Mouse (Mus musculus) heart, embryonic 11.5 days (tissue): ENCODE results near the gene Serpina6. TPM values are rescaled to one million over a fixed set of nuclear protein-coding genes. Genes with fewer than 3 reads are reported as not detected.

ENCODE experiments used
- ATAC-seq: fragments of 200-750 bp; cut with Nextera tagmentation; replicated peaks from 2 replicates; pipeline ENCODE4 v1.8.0; 2017; ENCODE audit warnings: moderate library complexity; ENCODE audit not compliant: insufficient number of reproducible peaks, low FRiP score, low TSS enrichment
- H3K27ac ChIP-seq: fragments of 300-500 bp; sonication (generic); 2 replicates; pipeline ENCODE4 v1.5.1; 2014; ENCODE audit warnings: mild to moderate bottlenecking, low read depth, low read length
- H3K27me3 ChIP-seq: fragments of 300-500 bp; sonication (generic); 2 replicates; pipeline ENCODE4 v1.6.1; 2014; ENCODE audit warnings: mild to moderate bottlenecking, low read length, mixed read lengths; ENCODE audit not compliant: control insufficient read depth, insufficient read depth
- H3K36me3 ChIP-seq: fragments of 300-500 bp; sonication (generic); 2 replicates; pipeline ENCODE4 v1.6.1; 2014; ENCODE audit warnings: mild to moderate bottlenecking, low read length, moderate library complexity, mixed read lengths; ENCODE audit not compliant: control insufficient read depth, insufficient read depth
- H3K4me1 ChIP-seq: fragments of 300-500 bp; sonication (generic); 2 replicates; pipeline ENCODE4 v1.6.1; 2014; ENCODE audit warnings: low read length; ENCODE audit not compliant: control insufficient read depth, insufficient read depth
- H3K4me2 ChIP-seq: fragments of 300-500 bp; sonication (generic); 2 replicates; pipeline ENCODE4 v1.6.1; 2014; ENCODE audit warnings: mild to moderate bottlenecking, moderate library complexity
- H3K4me3 ChIP-seq: fragments of 300-500 bp; sonication (generic); 2 replicates; pipeline ENCODE4 v1.5.1; 2014; ENCODE audit warnings: low read depth, low read length
- H3K9ac ChIP-seq: fragments of 300-500 bp; sonication (generic); 2 replicates; pipeline ENCODE4 v1.6.1; 2014; ENCODE audit warnings: mild to moderate bottlenecking, low read depth, low read length, moderate library complexity
- H3K9me3 ChIP-seq: fragments of 300-500 bp; sonication (generic); replicated peaks from 2 replicates; pipeline ENCODE4 v1.6.1; 2016; ENCODE audit warnings: low read length; ENCODE audit not compliant: control insufficient read depth
- WGBS: fragments of 180-500 bp; shearing (Covaris S2); extraction: QIAGEN DNeasy Blood & Tissue Kit; methylation state at CpG from one replicate; pipeline ENCODE4 v1.1.7; 2014; ENCODE audit not compliant: insufficient replicate concordance; 5-methylcytosine and 5-hydroxymethylcytosine counted together
- polyA plus RNA-seq: library from polyadenylated mRNA; unstranded; fragments of >200 nt; fragmentation: Nextera tagmentation; extraction: Ambion mirVana; gene quantifications from 2 replicates; pipeline ENCODE4 v1.2.1, GENCODE M21; 2014

Serpina6 gene
- polyA plus RNA-seq, 1 experiment from 2014 or later: 18.3 TPM

- WGBS: 75% methylated on average over 3 of the region's 3 CpGs
Observed at GRCm38 (mm10) chr12:103601839-103602238, 55.2 kb downstream of the Serpina6 start.

GRCm38 (mm10) chr12:103600364-103600763 is 56.6 kb downstream of the Serpina6 start:
- Histone ChIP-seq H3K27me3 (no peaks in the 10 kb centered on the region), H3K4me2 (no peak overlapping the region), H3K9me3 (no peaks in the 10 kb centered on the region), H3K9ac (no peak overlapping the region), H3K4me1 (no peaks in the 10 kb centered on the region), H3K4me3 (no peak overlapping the region), H3K36me3 (no peaks in the 10 kb centered on the region), H3K27ac (no peak overlapping the region)
- ATAC-seq: no peak
- 23% methylated on average over 3 of the region's 3 CpGs for WGBS

More at GRCm38 (mm10) chr12:103601839-103602238, 55.2 kb downstream of the Serpina6 start:
- Histone ChIP-seq H3K4me3 (no peak overlapping the region), H3K36me3 (no peaks in the 10 kb centered on the region), H3K27me3 (no peaks in the 10 kb centered on the region), H3K9ac (no peak overlapping the region), H3K27ac (no peak overlapping the region), H3K4me2 (no peak overlapping the region), H3K9me3 (no peaks in the 10 kb centered on the region), H3K4me1 (no peaks in the 10 kb centered on the region)
- no peak for ATAC-seq

- Histone ChIP-seq H3K4me1 (no peaks in the 10 kb centered on the region), H3K9me3 (no peaks in the 10 kb centered on the region), H3K9ac (no peak overlapping the region), H3K27me3 (no peaks in the 10 kb centered on the region), H3K36me3 (no peaks in the 10 kb centered on the region), H3K4me2 (no peak overlapping the region), H3K4me3 (no peak overlapping the region), H3K27ac (no peak overlapping the region)
- no peak for ATAC-seq
- WGBS: 19% methylated on average over 2 of the region's 2 CpGs
Observed at GRCm38 (mm10) chr12:103598411-103598810, 58.6 kb downstream of the Serpina6 start.

Other genes with a start within 250 kb of the Serpina6 start
- gene 9330161L09Rik, start 249.4 kb downstream of the Serpina6 start, polyA plus RNA-seq: 0.52 and 0.53 TPM in 2 replicates
- gene Ddx24, start 231.4 kb downstream of the Serpina6 start, polyA plus RNA-seq: 72.5 and 74.2 TPM in 2 replicates
- 11.5 and 12.1 TPM in 2 replicates for gene Ifi27, start 223.0 kb downstream of the Serpina6 start, polyA plus RNA-seq
- gene Ifi27l2a, start 213.5 kb downstream of the Serpina6 start, polyA plus RNA-seq: 0.92 and 1.8 TPM in 2 replicates
- gene Ifi27l2b, start 200.0 kb downstream of the Serpina6 start, polyA plus RNA-seq: not detected in 2 replicates
- gene Ppp4r4, start 124.9 kb downstream of the Serpina6 start, polyA plus RNA-seq: 0.27 and 0.60 TPM in 2 replicates
- gene Serpina10, start 25.8 kb downstream of the Serpina6 start, polyA plus RNA-seq: 0.21 TPM in 1 of 2 replicates, not detected in the other
- not detected in 2 replicates for gene Serpina16, start 18.9 kb upstream of the Serpina6 start, polyA plus RNA-seq
- gene Serpina1f, start 38.3 kb upstream of the Serpina6 start, polyA plus RNA-seq: not detected in 2 replicates
- gene Serpina1d, start 116.4 kb upstream of the Serpina6 start, polyA plus RNA-seq: 0.80 TPM in 1 of 2 replicates, not detected in the other
- gene Serpina1b, start 173.2 kb upstream of the Serpina6 start, polyA plus RNA-seq: 1.5 and 7.3 TPM in 2 replicates
- 1.6 and 4.5 TPM in 2 replicates for gene Serpina1a, start 206.3 kb upstream of the Serpina6 start, polyA plus RNA-seq
- gene Serpina1c, start 247.7 kb upstream of the Serpina6 start, polyA plus RNA-seq: 0.23 and 0.87 TPM in 2 replicates